Mouse (Mus musculus) stomach, embryonic 14.5 days (tissue): ENCODE results near the gene Itgb5. TPM values are rescaled to one million over a fixed set of nuclear protein-coding genes. Genes with fewer than 3 reads are reported as not detected.
A peak's percentile ranks its signal among the peaks of the same experiment; 100 is the strongest.

Experiments used
- ATAC-seq: fragments of 200-750 bp; cut with Nextera tagmentation; 2 replicates; pipeline ENCODE4 v1.8.0; 2017; ENCODE audit warnings: low read depth, moderate TSS enrichment; ENCODE audit not compliant: insufficient number of reproducible peaks, insufficient read depth, low FRiP score
- H3K27ac ChIP-seq: fragments of 300-500 bp; sonication (generic); 2 replicates; pipeline ENCODE4 v1.5.1; 2014; ENCODE audit warnings: mild to moderate bottlenecking, low read length, moderate library complexity, mixed read lengths
- H3K27me3 ChIP-seq: fragments of 300-500 bp; sonication (generic); 2 replicates; pipeline ENCODE4 v1.6.1; 2014; ENCODE audit warnings: low read length, control low read depth, mixed read lengths; ENCODE audit not compliant: control insufficient read depth, insufficient read depth
- H3K36me3 ChIP-seq: fragments of 300-500 bp; sonication (generic); 2 replicates; pipeline ENCODE4 v1.6.1; 2014; ENCODE audit warnings: mild to moderate bottlenecking, control low read depth, low read length, moderate library complexity, mixed read lengths; ENCODE audit not compliant: control insufficient read depth, insufficient read depth
- H3K4me1 ChIP-seq: fragments of 300-500 bp; sonication (generic); 2 replicates; pipeline ENCODE4 v1.6.1; 2014; ENCODE audit warnings: low read length, control low read depth, mixed read lengths; ENCODE audit not compliant: control insufficient read depth, insufficient read depth
- H3K4me2 ChIP-seq: fragments of 300-500 bp; sonication (generic); replicated peaks from 2 replicates; pipeline ENCODE4 v1.6.1; 2014; ENCODE audit warnings: low read depth, low read length, control low read depth
- H3K4me3 ChIP-seq: fragments of 300-500 bp; sonication (generic); 2 replicates; pipeline ENCODE4 v1.5.1; 2014; ENCODE audit warnings: low read depth, low read length, control low read depth
- H3K9ac ChIP-seq: fragments of 300-500 bp; sonication (generic); replicated peaks from 2 replicates; pipeline ENCODE4 v1.6.1; 2014; ENCODE audit warnings: low read depth, mild to moderate bottlenecking, control low read depth, low read length, moderate library complexity, mixed read lengths
- H3K9me3 ChIP-seq: fragments of 300-500 bp; sonication (generic); 2 replicates; pipeline ENCODE4 v1.6.1; 2016; ENCODE audit warnings: low read depth, low read length, control low read depth; ENCODE audit not compliant: control insufficient read depth
- WGBS: fragments of 180-500 bp; shearing (Covaris S2); extraction: QIAGEN DNeasy Blood & Tissue Kit; methylation state at CpG from one replicate; pipeline ENCODE4 v1.1.7; 2014; 5-methylcytosine and 5-hydroxymethylcytosine counted together
- polyA plus RNA-seq: library from polyadenylated mRNA; unstranded; fragments of >200 nt; fragmentation: Nextera tagmentation; extraction: Ambion mirVana; gene quantifications from 2 replicates; pipeline ENCODE4 v1.2.1, GENCODE M21; 2014

Itgb5 gene
- polyA plus RNA-seq, 1 experiment from 2014 or later, result 37.2 TPM

DNA sequence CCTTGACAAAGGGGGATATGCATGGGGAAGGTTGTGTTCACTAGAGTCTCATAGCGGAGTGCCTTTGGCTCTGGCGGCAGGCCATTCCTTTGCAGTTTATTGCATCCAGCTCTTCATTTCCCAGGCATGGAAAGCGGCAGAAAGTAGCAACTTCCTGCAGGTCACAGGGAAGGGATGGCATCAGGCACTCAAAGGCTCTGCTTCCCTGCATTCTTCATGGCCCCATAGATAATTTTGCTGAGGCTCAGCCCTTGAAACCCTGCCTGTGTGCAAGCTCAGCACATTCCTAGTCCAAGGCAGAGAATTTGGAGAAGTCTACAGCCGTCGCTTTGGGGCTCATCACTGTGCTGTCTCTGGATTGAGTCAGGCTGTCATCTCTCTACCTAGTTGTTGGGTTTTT, 87.9 kb downstream of the Itgb5 start:
- H3K4me1 ChIP-seq, result peaks cover 35% of the 10 kb centered on the region
- H3K27ac ChIP-seq, result peak overlapping the region; percentile 68
- H3K9me3 ChIP-seq, result no peaks in the 10 kb centered on the region
- H3K36me3 ChIP-seq, result peaks cover 7% of the 10 kb centered on the region; the same call in 1 of the 2 replicates
- H3K4me2 ChIP-seq, result no peak overlapping the region
- ATAC-seq, result no peak
- H3K9ac ChIP-seq, result no peak overlapping the region
- WGBS, result 53% methylated on average over 5 of the region's 5 CpGs
- no peaks in the 10 kb centered on the region for H3K27me3 ChIP-seq
- no peak overlapping the region for H3K4me3 ChIP-seq

DNA sequence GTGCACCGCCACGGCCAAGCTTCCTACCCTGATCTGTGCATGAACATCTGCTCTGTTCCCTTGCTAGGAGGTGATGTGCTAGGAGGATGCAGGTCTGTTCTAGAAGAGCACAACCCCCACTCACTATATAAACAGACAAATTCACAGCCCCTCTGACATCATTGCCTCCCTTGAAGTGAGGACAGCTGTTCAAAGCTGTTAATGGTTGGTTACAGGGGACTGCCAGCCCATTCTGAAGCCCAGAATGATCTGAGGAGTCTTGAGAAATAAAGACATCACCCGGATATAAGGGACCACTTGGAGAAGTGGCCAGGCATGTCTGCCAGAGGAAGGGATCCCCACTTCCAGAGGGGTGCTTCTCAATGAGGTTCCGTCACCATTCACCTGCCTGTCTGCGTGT, 88.5 kb downstream of the Itgb5 start:
- peaks cover 39% of the 10 kb centered on the region for H3K4me1 ChIP-seq
- H3K9ac ChIP-seq, result no peak overlapping the region
- H3K9me3 ChIP-seq, result no peaks in the 10 kb centered on the region
- 75% methylated on average over 5 of the region's 5 CpGs for WGBS
- H3K27me3 ChIP-seq, result no peaks in the 10 kb centered on the region
- no peak for ATAC-seq
- no peak overlapping the region for H3K4me3 ChIP-seq
- peak overlapping the region; percentile 68 for H3K27ac ChIP-seq
- H3K4me2 ChIP-seq, result no peak overlapping the region
- peaks cover 7% of the 10 kb centered on the region; the same call in 1 of the 2 replicates for H3K36me3 ChIP-seq

DNA sequence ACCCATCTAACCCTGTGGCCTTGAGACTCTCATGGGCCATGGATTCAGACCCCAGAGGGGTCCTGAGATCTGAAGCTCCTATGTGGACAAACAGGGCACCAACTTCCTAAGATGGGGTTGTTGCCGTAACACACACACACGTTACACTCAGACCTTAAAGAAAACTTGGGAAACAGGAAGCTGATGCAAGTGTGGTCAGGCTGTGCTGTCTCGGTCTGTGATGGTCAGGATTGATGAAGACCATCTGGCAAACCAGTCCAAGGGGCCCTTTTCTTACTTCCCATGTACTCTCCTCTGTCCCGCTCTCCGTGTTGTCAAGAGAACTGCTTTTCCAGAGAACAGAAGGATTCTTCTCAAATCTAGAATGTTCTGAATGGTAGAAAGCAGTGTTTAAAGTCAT, 92.0 kb downstream of the Itgb5 start:
- H3K36me3 ChIP-seq, result 0 out of 2 replicates have a peak, but pooled peaks cover 5% of the 10 kb centered on the region
- ATAC-seq, result no peak
- H3K9me3 ChIP-seq, result no peaks in the 10 kb centered on the region
- H3K27ac ChIP-seq, result peak overlapping the region; percentile 72; the same call in 1 of the 2 replicates
- H3K4me1 ChIP-seq, result peaks cover 33% of the 10 kb centered on the region
- WGBS, result 45% methylated on average over 5 of the region's 5 CpGs
- no peak overlapping the region for H3K9ac ChIP-seq
- H3K4me2 ChIP-seq, result no peak overlapping the region
- no peak overlapping the region for H3K4me3 ChIP-seq
- H3K27me3 ChIP-seq, result no peaks in the 10 kb centered on the region

DNA sequence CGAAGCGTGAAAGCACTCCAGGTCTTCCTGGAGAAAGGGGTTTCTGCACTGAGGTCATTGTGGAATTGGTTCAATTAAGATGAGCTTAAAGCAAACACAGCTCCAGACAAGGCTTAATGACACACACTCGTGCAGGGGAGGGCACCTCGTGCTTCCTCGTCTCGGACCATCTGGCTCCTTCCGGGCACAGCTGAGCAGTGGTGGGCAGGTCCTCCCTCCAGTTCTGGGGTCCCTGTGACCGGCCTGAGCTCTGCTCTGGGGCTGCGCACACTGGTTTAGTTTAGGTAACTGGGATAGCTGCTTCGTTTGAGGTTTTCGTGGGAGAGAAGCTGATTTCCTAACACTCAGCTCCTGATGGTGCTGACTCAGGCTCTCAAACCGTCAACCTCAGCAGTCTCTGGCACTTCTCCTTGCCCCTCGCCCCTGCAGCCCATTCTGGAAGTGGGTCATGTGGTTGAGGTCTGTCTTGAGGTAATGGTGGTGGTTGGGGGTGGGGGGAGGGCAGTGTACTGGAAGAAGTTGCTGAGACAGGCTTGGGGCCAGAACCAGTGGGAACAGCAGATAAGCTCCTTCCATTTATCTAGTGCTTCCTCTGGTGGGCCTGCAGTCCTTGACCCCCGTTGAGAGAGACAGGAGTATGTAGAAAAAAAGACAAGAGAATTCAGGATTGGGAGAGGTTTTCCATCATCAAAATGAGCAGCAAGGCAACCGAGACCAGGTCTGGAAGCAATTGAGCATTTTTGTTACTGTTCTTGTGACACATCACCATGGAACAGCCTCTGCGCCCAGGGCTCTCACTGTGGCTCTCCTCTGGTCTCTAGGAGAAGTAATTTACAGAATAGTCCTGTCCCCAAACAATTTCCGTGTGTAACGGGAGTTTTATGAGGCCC, 92.9 kb downstream of the Itgb5 start:
- H3K9me3 ChIP-seq, result no peaks in the 10 kb centered on the region
- WGBS, result 39% methylated on average over 18 of the region's 18 CpGs
- 0 out of 2 replicates have a peak, but pooled peaks cover 5% of the 10 kb centered on the region for H3K36me3 ChIP-seq
- H3K4me2 ChIP-seq, result 0 out of 2 replicates have a peak overlapping the region, but pooled peaks have one; percentile 5
- peaks cover 26% of the 10 kb centered on the region for H3K4me1 ChIP-seq
- no peak for ATAC-seq
- H3K4me3 ChIP-seq, result no peak overlapping the region
- H3K27me3 ChIP-seq, result no peaks in the 10 kb centered on the region
- H3K27ac ChIP-seq, result peak overlapping the region; percentile 72
- H3K9ac ChIP-seq, result no peak overlapping the region

DNA sequence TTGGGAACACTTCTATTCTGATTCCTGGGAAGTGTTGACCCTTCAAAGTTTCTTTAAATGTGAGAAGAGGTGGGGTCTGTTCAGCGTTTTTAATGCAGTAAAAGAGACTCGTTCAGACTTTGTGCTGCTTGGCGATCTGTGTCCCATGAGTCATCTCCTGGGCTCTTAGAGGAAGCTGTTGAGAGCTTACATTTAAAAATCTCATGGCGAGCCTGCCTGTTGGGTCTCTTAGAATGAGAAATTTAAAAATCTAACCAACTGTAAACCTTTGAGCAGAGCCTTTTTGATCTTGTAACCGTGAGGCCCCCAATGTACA, 93.5 kb downstream of the Itgb5 start:
- Histone ChIP-seq H3K9ac (no peak overlapping the region), H3K36me3 (0 out of 2 replicates have a peak, but pooled peaks cover 5% of the 10 kb centered on the region), H3K4me2 (no peak overlapping the region), H3K9me3 (no peaks in the 10 kb centered on the region), H3K4me1 (peaks cover 20% of the 10 kb centered on the region), H3K27me3 (no peaks in the 10 kb centered on the region), H3K27ac (no peak overlapping the region), H3K4me3 (no peak overlapping the region)
- WGBS, result 52% methylated on average over 5 of the region's 5 CpGs
- ATAC-seq, result no peak

DNA sequence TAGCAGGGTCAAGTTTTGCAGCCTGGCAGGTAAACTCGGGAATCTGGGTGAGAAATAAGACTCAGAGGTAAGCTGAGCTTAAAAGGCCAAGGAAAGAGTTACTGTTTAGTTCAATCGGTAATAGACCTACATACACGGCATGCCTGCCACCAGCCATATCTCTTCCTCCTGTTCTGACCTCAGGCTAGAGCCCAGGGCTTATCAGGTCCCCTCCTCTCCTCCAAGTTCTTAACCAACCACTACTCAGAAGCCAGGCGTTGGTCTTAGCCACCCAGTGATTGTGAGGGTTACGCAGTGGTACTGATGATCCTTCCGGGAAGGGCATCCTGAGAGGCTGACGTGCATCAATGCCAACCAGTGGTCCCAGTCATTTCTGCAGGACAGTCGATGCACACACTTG, 94.3 kb downstream of the Itgb5 start:
- H3K9ac ChIP-seq, result no peak overlapping the region
- WGBS, result 88% methylated on average over 8 of the region's 8 CpGs
- H3K4me3 ChIP-seq, result no peak overlapping the region
- no peak overlapping the region for H3K27ac ChIP-seq
- H3K4me2 ChIP-seq, result no peak overlapping the region
- no peaks in the 10 kb centered on the region for H3K27me3 ChIP-seq
- ATAC-seq, result no peak
- H3K4me1 ChIP-seq, result peaks cover 23% of the 10 kb centered on the region
- H3K36me3 ChIP-seq, result 0 out of 2 replicates have a peak, but pooled peaks cover 5% of the 10 kb centered on the region
- no peaks in the 10 kb centered on the region for H3K9me3 ChIP-seq

DNA sequence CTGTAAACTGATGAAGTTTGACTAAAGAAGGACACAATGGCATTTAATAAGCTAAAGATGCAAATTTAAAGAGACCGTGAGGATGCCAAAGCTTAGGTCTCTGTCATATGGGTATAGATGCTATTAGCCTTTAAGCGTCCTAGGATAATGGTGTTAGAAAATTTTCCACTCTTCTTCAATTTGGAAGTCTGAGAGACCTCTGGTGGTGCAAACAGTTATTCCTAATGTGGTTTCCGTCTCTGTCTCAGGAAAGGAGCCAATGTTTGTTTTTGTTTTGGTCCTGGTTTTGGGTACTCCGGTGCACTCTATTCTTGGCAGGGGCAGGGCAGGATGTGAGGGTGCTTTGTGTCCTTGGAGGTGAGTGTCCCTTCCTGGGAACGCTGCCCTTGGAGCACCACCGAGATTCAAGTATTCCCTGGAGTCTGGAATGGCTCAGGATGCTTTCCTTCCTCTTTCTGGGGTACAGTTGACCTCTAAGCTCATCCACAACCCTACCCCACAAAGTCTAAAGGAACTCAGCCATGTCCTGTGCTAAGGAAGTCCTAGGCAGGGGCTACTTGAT, 97.9 kb downstream of the Itgb5 start:
- no peak overlapping the region for H3K27ac ChIP-seq
- H3K9ac ChIP-seq, result no peak overlapping the region
- WGBS, result 76% methylated on average over 6 of the region's 6 CpGs
- no peaks in the 10 kb centered on the region for H3K9me3 ChIP-seq
- no peak overlapping the region for H3K4me3 ChIP-seq
- H3K4me2 ChIP-seq, result no peak overlapping the region
- no peak for ATAC-seq
- no peaks in the 10 kb centered on the region; the same call in 1 of the 2 replicates for H3K36me3 ChIP-seq
- peaks cover 24% of the 10 kb centered on the region for H3K4me1 ChIP-seq
- no peaks in the 10 kb centered on the region for H3K27me3 ChIP-seq

DNA sequence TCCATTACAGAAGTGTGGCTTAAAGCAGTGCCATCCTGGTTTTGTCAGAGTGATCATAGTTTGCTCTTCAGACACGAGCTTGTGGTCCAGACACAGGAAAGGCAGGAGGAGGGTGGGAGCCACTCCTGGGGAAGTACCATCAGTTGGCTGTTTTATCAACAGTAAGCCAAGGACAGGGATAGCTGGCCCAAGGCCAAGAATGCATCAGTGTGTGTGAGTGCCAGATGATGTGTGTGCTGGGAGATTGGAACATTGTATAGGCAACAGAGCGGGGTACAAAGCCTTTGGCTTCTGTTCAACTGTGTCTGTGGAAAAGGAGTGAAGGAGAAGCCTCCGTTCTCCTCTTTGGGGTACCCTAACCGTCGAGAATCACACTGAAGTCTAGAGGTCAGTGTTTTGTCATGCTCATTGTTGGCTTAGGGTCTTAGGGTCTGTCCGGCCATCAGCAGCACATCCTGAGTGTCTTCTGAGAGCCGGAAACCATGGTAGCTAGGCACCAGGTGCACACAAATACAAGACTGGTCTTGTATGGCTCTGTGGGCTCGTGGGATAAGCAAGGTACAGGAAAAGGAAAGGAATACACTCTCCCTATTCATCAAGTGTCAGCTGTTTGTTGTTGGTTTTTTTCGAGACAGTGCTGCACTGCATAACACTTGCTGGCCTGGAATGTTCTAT, 99.5 kb downstream of the Itgb5 start:
- H3K27ac ChIP-seq, result no peak overlapping the region
- H3K4me1 ChIP-seq, result peaks cover 22% of the 10 kb centered on the region
- ATAC-seq, result no peak; the same call in 1 of the 2 replicates
- H3K4me2 ChIP-seq, result no peak overlapping the region
- no peak overlapping the region for H3K9ac ChIP-seq
- WGBS, result 51% methylated on average over 9 of the region's 9 CpGs
- H3K27me3 ChIP-seq, result no peaks in the 10 kb centered on the region
- H3K36me3 ChIP-seq, result no peaks in the 10 kb centered on the region; the same call in 1 of the 2 replicates
- no peaks in the 10 kb centered on the region for H3K9me3 ChIP-seq
- H3K4me3 ChIP-seq, result no peak overlapping the region
